Mouse (Mus musculus) ovary, adult 18-20 months (tissue): ENCODE measurements around the gene Mtif3.
A peak's percentile ranks its signal among the peaks of the same experiment; 100 is the strongest.
"Not testable (repeated sequence)": the region's sequence is repeated elsewhere in the genome, so short reads cannot be mapped to it uniquely, and the experiment has no call there.

ENCODE experiments used
- DNase-seq: peaks from one replicate; pipeline ENCODE4 v3.0.0; 2022; ENCODE audit warnings: low spot score, mixed read lengths

Gene Mtif3

DNA sequence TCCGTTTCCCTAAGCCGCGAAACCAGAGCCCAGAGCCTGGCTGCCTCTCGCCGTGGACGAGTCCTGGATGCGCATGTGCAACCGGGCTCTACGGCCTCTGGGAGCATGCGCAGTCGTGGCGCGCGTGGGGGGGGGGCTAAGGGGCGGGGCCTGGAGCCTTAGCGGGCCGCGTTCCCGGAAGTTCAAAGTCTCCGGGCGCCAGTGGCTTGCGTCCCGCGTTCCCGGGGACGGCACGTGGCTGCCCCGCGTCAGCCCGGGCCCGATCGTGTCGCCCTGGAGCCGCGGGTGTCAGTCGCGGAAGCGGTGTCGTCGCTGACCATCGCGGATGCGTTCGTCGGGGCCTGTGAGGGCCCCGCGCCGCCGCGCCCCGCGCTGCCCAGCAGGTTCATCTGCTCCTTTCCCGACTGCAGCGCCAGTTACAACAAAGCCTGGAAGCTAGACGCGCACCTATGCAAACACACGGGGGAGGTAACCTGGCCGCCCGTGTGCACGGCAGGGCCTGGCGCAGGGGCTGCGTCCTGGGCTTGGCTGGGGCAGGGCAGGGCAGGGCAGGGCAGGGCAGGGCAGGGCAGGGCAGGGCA is 15.0 kb downstream of the Mtif3 start, which contains the start of gene Gtf3a:
Gtf3a (plus strand) TSS at position 150 of the 581 bp plus-strand sequence.
- peak; percentile 66 for DNase-seq

DNA sequence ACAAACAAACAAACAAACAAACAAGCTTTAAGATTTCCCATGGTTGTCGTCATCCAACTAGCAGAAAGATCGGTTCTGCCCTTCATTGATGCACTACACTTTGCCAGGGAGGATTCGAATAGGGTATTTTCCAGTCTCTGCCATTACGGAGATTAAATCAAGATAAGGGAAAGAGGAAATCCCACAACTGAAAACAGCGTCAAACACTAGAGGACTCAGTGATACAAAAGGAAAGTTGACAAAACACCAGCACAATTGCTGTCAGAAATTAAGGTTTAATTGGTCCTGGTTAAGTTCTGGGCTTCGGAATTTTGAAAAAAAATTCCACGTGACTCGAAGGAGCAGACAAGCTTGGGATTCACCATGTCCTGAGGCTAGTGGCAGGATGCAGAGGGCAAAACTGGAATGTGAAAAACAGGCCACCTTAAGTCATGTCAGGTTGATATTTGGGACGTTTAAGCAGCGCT is 15.5 kb downstream of the Mtif3 start:
- DNase-seq = no peak

DNA sequence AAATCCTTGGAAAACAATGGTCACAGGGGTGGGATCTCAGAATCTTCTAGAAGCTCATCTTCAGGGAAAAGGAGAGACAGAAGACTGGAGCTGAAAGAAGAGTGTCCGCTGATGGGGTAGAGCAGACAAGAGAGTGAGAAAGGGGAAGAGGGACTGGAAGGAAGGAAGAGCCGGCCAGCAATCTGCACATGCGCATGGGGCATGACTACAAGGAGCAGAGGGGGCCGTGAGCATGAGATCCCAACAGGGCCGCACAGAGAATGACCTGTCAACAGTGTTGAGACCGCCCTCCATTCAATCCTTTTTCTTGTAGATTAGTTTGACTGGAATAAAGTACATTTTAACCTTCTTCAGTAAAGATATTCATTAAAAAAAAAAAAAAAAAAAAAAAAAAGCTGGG is 16.1 kb downstream of the Mtif3 start:
- no peak for DNase-seq

DNA sequence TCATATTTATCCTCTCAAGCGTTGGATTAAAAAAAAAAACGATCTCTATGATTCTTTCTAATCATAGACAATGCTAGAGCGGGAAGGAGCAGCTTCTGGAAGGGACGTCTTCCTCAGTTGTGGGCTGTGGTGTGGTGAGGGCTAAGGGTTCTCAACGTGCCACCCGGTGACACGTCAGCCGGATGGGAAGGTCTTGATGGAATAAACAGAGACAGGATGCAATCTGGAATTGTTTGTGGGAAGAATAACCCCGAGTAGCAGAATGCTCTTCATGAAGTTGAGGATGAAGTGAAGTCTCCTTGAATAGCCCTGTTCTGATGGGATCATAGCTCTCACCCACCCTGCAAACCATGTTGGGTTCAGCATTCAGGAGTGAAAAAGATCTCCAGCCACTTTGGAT is 16.9 kb downstream of the Mtif3 start:
- DNase-seq = no peak

DNA sequence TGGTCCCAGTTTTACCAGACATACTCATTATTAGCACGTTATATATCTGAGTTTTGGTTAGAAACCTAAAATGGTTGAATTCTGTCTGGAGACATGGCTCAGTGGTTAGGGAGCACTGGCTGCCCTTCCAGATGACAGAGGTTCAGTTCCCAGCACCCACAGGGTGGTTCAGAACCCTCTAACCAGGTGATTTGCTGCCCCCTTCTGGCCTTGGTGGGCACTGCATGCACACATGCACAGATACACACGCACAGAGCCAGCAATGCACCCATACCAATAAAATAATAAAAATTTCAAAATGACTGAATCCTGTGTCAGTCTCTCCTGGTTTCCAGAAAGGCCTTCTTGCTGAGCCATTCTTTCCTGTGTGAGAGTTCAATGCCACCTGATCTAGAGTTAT is 19.0 kb downstream of the Mtif3 start:
- no peak for DNase-seq

DNA sequence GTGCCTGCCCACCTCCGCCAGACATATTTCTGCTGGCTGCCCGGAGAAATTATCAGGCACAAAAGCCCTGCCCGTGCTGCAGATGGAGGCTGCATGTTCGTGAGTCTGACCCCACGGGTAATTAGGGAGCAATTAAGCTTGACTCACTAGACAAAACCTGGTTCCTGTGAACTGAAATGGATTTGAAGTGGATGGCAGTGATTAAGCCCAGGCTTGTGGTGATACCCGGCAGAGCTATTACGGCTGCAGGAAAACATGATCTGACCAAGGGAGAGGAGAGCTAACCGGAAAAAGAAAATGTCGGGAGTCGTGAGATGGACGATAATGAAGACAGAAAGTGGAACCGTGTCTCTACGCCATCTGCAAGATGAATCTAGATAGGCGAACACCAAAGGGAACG is 20.6 kb downstream of the Mtif3 start:
- DNase-seq = no peak

DNA sequence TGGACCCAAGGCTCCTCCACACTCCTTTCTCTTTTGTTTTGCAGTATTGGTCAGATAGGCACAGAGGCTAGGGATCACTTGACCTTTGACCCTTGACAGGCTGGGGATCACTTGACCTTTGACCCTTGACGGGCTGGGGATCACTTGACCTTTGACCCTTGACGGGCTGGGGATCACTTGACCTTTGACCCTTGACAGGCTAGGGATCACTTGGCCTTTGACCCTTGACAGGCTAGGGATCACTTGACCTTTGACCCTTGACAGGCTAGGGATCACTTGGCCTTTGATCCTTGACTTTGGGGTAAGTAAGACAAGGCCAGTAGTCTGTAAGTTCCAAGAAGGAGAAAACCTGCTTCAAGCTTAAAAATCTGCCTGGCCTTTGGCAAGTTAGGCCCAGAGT is 21.7 kb downstream of the Mtif3 start:
- DNase-seq = not testable (repeated sequence)

DNA sequence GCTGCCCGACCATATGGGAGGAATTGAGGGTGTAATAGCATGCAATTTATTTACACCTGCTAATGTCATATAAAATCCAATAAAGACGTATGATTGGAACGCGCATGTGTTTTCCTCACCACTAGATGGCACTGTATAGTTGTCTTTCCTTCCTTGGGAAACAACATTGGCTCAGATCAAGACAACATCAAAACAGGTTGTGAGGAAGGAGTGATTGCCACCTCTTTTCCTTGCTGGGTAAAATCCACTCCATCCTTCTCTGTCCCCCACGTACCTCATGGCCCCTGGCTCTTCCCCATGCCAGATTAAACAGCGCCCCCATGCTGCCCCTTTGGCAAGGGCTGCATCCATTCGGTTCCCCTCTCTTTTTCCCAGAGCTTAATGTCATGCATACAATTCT is 23.4 kb downstream of the Mtif3 start:
- no peak for DNase-seq

DNA sequence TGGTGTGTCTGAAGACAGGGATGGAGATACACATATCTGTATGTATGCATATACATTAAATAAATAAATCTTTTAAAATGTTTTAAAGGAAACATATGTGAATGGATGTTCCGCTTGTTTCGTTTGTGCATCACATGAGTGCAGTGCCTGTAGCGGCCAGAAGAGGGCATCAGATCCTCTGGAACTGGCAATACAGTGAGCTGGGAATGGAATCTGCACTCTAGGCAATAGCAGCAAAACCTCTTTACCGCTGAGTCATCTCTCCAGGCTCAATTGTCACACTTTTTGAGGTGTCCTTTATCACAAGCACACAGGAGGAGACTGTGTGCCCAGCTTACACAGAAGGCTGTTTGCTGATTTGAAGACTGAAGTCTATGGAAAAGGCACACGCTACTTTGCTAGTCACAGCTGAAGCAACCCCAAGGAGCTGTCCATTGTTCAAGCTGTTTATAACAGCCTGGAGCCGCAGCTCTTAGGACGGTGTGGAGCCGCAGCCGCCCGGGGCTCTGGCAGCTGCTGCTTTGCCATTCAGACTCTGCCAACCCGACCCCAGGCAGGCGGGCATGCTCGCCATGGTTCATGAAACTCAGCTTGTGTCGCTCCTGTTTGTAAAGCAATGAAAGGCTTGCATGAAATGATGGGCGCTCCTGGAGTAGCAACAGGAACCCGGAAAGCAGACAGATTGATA is 24.3 kb downstream of the Mtif3 start:
- no peak for DNase-seq

DNA sequence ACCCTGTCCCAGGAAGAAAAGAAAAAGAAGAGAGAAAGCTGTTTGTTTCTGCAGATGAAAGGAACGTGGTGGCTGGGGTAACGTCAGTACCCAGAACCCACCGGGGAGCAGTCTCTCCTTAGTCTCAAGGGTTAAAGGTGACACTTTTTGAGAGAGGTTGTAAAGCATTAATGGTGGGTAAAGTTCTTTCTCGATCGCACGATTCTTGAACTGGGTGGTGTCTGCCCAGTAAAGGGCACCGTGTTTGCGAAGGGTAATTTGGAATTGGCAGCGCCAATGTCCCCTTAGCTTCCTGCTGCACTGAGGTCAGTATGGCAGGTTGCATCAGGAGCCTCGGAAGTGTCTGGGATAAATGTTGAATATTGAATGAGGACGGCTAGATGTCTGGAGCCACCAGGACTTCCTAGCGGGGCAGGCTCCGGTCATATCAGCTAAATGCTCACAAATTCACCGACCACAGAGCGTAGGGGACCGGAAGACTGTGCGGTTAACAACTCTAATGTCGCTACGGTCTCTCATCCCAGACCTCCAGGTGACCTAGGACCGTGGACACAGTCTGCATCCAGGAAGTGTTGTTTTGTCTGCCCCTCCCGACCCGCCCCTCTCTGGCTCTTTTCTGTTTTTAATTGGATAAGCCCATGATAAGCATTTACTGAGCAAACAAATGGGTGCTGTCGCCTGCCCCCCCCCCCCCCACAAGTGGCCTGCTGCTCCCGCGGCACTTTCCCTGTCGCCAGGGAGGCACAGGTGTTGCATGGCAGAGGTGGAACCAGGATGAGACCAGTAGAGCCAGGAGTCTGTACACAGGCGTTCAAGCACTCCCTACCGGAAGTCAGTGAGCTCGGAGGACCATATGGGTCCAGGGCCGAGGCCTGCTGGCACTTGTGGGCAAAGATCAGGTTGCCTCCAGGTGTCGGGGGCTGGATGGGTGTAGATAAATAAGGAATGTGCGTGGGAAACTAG is 25.8 kb downstream of the Mtif3 start:
- no peak for DNase-seq

DNA sequence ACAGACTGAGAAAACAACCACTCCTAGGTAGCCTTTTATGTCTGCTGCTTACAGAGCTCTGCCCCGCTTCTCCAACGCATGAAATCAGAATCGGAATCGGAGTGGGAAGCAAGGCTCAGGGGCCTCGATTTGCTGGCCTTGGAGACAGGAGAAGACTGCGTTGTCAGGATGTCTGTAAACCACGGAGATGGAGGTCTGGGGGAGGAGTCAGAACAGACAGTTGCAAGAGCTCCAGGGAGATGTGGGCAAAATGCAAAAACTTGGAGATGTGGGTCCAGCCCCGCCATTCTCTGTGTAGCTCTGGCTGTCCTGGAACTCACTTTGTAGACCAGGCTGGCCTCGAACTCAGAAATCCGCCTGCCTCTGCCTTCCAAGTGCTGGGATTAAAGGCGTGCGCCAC is 30.1 kb downstream of the Mtif3 start:
- DNase-seq = no peak

DNA sequence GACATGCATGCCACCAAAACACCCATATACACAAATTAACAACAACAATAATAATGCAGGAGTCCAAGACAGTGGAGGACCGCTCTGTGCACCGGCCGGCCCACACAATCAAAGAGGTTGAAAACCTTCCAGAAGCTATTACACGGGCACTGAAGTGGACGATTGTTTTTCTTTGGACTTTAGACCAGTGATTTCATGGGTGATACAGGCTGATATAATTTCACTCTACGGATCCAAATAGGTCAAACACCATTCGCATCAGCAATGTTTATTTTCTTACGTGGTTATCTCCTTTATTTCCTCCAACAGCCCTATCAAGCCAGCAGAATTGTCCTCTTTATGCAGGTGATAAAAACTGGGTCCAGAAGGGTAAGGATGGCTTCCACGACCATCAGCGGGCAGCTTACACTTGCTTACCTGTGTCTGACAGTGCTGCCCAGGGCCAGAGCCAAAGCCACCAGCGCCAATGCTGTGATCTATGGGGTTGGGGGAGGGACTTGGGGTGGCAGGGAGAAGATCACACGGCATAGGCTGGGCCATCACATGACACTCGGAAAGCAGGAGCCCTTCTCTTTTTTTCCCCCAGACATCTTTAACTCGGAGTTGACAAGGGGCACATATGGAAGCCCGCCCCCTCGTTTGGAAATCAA is 31.6 kb downstream of the Mtif3 start:
- no peak for DNase-seq

DNA sequence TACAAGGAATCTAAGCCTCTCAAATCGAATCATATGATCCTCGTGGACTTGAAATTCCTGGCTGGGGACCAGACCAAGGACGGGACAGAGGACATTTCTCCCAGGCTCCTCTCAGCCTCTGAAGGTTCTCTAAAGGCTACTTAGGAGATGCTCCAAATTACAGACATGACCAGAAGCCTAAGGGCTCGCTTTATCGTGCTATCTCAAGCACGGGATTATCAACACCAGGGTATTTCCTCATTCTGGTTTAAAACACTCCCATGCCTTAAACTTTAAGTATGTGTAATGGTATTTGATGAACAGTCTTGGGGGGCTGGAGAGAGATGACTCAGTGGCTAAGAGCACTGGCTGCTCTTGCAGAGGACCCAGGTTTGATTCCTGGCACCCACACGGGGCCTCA is 32.2 kb downstream of the Mtif3 start:
- DNase-seq = no peak

DNA sequence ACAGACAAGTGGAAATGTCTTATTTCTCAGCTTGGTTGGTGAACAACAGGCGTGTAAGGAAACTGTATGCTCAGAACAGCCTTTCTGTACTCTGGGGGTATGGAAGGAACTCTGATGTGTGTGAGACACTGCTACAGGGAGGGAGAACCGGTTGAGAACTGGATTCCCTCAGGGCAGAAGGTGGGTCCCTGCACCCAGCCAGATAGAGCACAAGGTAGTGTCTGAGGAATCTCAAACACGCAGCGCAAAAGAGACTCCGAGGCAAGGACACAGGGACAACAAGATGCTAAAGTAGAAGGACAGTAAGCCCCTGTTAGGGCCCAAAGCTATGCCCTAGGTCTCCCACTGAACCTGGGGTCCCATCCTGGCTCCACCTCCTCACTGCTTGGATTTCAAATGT is 36.9 kb downstream of the Mtif3 start:
- DNase-seq = no peak

DNA sequence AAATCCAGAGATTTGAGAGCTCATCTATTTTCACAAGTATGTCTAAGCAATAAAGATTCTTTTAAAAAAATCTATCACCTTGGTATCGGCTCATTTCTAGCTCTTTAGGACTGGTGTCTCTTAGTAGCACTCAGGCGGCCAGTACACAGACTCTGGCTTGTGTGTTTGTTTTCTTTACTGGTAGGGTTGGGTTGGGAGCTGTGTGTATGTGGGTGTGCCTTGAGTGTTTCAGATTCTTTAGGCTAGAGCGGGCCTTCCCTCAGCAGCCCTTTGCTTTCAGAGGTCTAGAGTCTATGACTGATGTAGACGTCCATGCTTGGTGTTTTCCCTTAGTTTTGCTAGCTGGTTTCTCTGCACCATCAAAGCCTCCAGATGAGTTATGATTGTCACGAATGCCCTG is 40.1 kb downstream of the Mtif3 start:
- no peak for DNase-seq

DNA sequence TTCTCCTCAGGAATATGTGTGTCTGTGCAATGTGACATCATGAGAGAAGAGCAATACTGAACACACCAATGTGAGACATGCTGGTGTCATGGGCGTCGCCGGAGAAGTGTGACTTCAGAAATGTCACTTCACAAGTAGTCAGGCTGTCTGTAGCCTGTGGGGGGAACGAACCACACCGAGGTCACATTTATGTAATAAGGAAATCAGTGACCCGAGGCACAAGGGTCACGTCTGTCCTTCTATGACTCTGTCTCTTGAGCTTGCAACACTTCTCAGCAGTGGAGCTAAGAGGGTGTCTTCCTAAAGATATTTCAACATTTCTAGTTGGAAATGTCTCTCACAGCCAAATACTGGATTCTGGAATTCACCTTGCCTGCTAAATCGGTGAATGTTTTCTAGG is 42.4 kb downstream of the Mtif3 start:
- no peak for DNase-seq

DNA sequence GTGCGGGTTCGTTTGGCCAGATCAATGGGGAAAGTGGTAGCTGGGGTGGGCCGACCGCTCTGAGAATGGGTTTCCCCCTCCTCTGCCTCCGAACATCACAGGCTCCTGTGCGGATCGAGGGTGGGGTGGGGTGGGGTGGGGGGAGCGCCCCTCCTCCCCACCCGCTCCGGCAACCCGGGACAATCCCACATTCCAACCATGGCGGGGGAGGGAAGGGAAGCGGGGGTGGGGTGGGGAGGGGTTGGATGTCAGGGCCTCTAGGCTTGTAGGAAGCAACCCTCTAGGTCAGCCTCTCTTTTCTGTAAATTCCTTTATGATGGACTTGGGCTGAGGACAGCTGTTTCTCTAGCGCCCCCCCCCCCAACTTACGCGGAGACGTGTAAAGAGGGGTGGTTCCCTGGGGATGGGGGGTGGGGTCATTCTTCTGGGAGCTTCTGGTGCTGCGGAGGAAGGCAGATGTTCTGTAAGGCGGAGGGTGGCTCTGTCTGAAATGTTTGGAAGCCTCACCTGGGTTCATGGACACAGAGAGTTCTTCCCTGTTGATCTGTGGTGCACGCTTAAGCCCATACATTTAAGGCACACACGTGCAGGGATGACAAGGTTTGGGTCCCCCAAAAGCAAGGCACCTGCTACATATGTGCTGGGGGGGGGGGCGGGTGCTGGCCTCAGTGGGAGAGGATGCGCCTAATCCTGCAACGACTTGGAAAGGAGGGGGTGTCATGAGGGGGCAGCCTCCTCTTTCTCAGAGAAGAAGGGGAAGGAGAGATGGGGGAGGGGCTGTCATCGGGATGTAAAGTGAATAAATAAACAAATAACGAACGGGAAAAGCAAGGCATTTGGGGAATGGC is 43.1 kb downstream of the Mtif3 start:
- DNase-seq = no peak

DNA sequence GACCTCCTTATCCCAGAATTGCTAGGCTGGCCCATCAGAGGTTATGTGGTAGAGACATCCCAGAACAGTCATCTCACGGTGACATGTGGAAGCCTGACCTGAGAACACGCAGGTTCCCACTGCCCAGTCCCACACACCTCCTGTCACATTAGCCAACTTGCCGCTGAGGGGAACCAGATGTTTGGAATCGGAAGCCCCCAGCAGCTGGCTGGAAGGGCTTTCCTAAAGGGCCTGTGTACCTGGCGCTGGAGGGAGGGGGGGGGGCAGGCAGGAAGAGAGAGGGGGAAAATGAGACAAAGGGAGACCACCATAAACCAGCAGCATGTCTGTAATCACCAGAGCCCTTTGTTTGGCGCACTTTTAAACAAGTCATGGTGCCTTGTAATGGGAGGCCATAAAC is 43.7 kb downstream of the Mtif3 start:
- DNase-seq = no peak

DNA sequence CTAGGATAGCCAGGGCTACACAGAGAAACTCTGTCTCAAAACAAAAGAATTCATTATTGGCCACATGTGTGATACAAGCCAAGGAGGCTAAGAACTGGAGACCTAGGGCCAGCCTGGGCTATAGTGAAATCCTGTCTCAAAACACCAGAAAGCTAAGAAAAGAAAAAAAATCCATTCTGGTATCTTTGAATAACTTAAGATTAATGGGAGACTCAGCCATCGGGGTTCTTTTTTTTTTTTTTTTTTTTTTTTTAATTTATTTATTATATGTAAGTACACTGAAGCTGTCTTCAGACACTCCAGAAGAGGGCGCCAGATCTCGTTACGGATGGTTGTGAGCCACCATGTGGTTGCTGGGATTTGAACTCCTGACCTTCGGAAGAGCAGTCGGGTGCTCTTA is 46.2 kb downstream of the Mtif3 start:
- DNase-seq = not testable (repeated sequence)

DNA sequence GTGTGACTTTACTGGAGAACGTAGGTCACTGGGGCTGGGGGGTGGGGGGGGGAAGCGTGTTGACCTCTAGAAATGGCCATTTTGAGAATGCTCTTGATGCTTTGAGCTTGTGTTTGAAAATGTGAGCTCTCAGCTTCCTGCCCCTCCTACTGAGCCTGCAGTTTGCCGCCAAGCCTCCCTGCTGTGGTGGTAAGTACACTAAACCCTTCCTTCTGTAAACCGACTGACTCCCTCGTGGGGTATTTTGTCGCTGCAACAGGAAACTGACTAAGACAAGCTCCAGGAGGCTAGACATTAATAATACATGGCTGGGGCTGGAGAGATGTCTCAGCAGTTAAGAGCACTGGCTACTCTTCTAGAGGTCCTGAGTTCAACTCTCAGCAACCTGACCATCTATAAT is 46.8 kb downstream of the Mtif3 start:
- DNase-seq = no peak

DNA sequence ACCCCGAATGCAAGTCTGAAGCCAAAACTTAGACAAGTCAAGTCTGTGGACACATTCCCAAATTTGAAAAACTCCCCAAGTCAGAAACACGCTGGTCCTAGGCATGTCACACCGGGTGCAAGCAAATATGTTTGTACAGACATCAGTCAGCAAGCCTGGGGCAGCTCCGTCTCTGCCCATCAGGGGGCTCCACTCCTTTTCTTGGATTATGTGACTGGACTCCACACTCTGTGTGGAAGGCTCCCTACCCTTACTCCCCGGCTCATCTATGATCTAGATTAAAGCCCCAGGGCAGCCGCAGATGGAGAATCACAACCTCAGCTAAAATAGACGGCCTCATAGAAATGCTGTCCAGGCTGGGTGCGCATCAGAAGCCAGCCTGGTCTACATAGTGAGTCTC is 47.3 kb downstream of the Mtif3 start:
- DNase-seq = no peak
